ENCODE assay signal across 18 mouse cellular contexts in the genomic region with DNA sequence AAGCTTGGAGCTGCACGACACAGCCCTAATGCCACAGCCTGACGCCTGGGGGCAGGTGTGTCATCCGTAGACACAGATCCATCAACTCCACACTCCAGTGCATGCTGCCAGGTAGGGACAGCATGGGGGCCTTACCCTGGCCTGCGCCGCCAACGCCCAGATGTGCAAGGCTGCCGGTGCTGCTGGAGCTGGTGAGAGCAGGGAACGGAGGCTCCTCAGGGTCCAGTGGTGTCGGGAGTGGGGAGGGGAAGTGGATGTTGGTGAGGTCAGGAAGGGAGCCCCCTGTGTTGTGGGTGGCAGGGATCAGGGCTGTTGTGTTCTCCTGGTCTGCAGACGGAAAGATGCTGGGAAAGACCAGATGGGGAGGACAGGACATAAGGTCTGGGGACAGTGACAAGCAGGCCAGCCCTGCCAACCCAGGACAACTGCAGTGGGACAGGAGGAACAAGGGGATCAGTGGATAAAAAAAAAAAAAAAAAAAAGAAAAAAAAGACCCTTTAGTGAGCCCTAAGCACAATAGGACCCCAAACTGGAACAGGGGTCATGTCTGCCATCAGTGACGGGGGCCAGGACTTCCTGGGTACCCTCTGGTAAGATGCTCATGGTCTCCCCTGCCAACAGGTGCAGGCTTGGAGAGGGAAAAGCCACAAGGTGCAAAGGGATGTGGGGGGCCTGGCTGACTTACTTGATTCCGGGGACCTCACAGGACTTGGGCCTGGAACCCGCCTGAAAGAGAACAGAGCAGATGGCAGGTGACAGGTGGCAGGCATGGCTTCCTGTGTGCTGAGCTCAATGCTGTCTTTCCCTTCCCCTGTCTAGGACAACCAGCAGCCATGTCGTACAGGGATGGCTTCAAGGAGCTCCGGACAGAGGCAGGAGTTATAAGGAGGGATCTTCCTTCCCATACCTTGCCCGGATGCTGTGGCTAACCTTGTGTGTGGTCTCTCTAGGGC. TPM values are rescaled to one million over a fixed set of nuclear protein-coding genes. Genes with fewer than 3 reads are reported as not detected.
A peak's percentile ranks its signal among the peaks of the same experiment; 100 is the strongest.
DNase-seq lines count a peak whose midpoint lies in the region; ATAC-seq lines count a peak whose summit lies in the region.
"Had no signal": no experiment of that assay in that cellular context is flagged by ENCODE, and none has a peak within 500 bp of the region (broad histone marks: within the 10 kb centered on the region; RNA-seq: fewer than 3 reads in every experiment).

No protein-coding gene starts in this region.

- WGBS in hindbrain, embryonic 13.5 days, result 89% methylated on average over 16 of the region's 16 CpGs
- WGBS in hindbrain, embryonic 16.5 days, result 83% methylated on average over 16 of the region's 16 CpGs

- H3K9me3 ChIP-seq in hindbrain, embryonic 13.5 days, result no peaks in the 10 kb centered on the region
- H3K9me3 ChIP-seq in hindbrain, embryonic 16.5 days (ENCODE audit: control insufficient read depth, low read length), result no peaks in the 10 kb centered on the region
- H3K9me3 ChIP-seq: forebrain, embryonic 13.5 days; lung, embryonic 15.5 days; midbrain, embryonic 12.5 days had no signal

- peak; percentile 62 for DNase-seq in thymus, postnatal 0 days (ENCODE audit: low spot score)
- no peak for DNase-seq in thymus, postnatal 36 days
- DNase-seq in cerebellum, adult 18-20 months, result peak; percentile 91 to 94
- DNase-seq in cerebellum, postnatal 25 days, result peak; percentile 93
- DNase-seq in lung, postnatal 10 days, result no peak
- DNase-seq: adrenal gland, postnatal 14 days; gastrocnemius, postnatal 36 days; kidney, adult 18-20 months; kidney, postnatal 10 days; right cerebral cortex, postnatal 4 days had no signal

- H3K27me3 ChIP-seq in hindbrain, embryonic 13.5 days, result no peaks in the 10 kb centered on the region
- H3K27me3 ChIP-seq in hindbrain, embryonic 16.5 days (replicated peaks; ENCODE audit: control insufficient read depth, insufficient read depth, low read length), result no peaks in the 10 kb centered on the region
- H3K27me3 ChIP-seq: CH12.LX; forebrain, embryonic 13.5 days; lung, embryonic 15.5 days; midbrain, embryonic 12.5 days had no signal

- H3K9ac ChIP-seq in hindbrain, embryonic 13.5 days, result 0 out of 2 replicates have a peak overlapping the region, but pooled peaks have one; percentile 24
- H3K9ac ChIP-seq in hindbrain, embryonic 16.5 days (ENCODE audit: low read depth, low read length), result no peak overlapping the region
- H3K9ac ChIP-seq: forebrain, embryonic 13.5 days; liver, embryonic 14.5 days; lung, embryonic 15.5 days; midbrain, embryonic 12.5 days had no signal

- H3K4me3 ChIP-seq in hindbrain, embryonic 13.5 days, result no peak overlapping the region
- H3K4me3 ChIP-seq in hindbrain, embryonic 16.5 days (ENCODE audit: low read length), result no peak overlapping the region
- H3K4me3 ChIP-seq: forebrain, embryonic 13.5 days; lung, embryonic 15.5 days; midbrain, embryonic 12.5 days had no signal

- ATAC-seq in hindbrain, embryonic 13.5 days (ENCODE audit: low FRiP score), result no peak
- ATAC-seq in hindbrain, embryonic 16.5 days, result no peak
- ATAC-seq: forebrain, embryonic 13.5 days had no signal

- H3K4me2 ChIP-seq in hindbrain, embryonic 13.5 days, result no peak overlapping the region
- no peak overlapping the region for H3K4me2 ChIP-seq in hindbrain, embryonic 16.5 days (ENCODE audit: low read length)
- H3K4me2 ChIP-seq: forebrain, embryonic 13.5 days; lung, embryonic 15.5 days; midbrain, embryonic 12.5 days had no signal

- H3K4me1 ChIP-seq in hindbrain, embryonic 13.5 days (replicated peaks), result peaks cover 4% of the 10 kb centered on the region; the same call in 1 of the 2 replicates
- H3K4me1 ChIP-seq in hindbrain, embryonic 16.5 days (ENCODE audit: control insufficient read depth, insufficient read depth, low read depth, low read length), result no peaks in the 10 kb centered on the region; the same call in 1 of the 2 replicates
- H3K4me1 ChIP-seq: forebrain, embryonic 13.5 days; lung, embryonic 15.5 days; midbrain, embryonic 12.5 days had no signal

- peaks cover 43% of the 10 kb centered on the region for H3K36me3 ChIP-seq in hindbrain, embryonic 13.5 days
- H3K36me3 ChIP-seq in hindbrain, embryonic 16.5 days (ENCODE audit: control insufficient read depth, insufficient read depth, low read length), result peaks cover 13% of the 10 kb centered on the region
- H3K36me3 ChIP-seq: lung, embryonic 15.5 days had no signal

- H3K27ac ChIP-seq in hindbrain, embryonic 13.5 days, result no peak overlapping the region
- no peak overlapping the region for H3K27ac ChIP-seq in hindbrain, embryonic 16.5 days (ENCODE audit: low read depth, low read length)
- H3K27ac ChIP-seq: forebrain, embryonic 13.5 days; liver, embryonic 14.5 days; lung, embryonic 15.5 days; macrophage; midbrain, embryonic 12.5 days had no signal

RNA-seq across cellular contexts. Expression of gene Comp, which starts 24.5 kb away (rescaled TPM):
- 0.14 and 0.96 TPM in 2 replicates for polyA plus RNA-seq in hindbrain, embryonic 13.5 days (2015; fragmentation: Nextera tagmentation; extraction: Ambion mirVana)
- 0.58 and 2.8 TPM in 2 replicates for polyA plus RNA-seq in hindbrain, embryonic 16.5 days (2015; fragmentation: Nextera tagmentation; extraction: Ambion mirVana)
- 1.6 and 2.2 TPM in 2 replicates for polyA plus RNA-seq in thymus, postnatal 0 days (2015; fragmentation: Nextera tagmentation; extraction: Ambion mirVana)
- polyA plus RNA-seq: macrophage had no signal

RNA-seq across cellular contexts. Expression of gene Crtc1, which starts 41.5 kb away (rescaled TPM):
- 35.6 and 37.6 TPM in 2 replicates for polyA plus RNA-seq in hindbrain, embryonic 13.5 days (2015; fragmentation: Nextera tagmentation; extraction: Ambion mirVana)
- polyA plus RNA-seq in hindbrain, embryonic 16.5 days (2015; fragmentation: Nextera tagmentation; extraction: Ambion mirVana), result 45.9 and 55.1 TPM in 2 replicates
- polyA plus RNA-seq in thymus, postnatal 0 days (2015; fragmentation: Nextera tagmentation; extraction: Ambion mirVana), result 7.4 and 8.0 TPM in 2 replicates

RNA-seq across cellular contexts. Expression of gene Upf1, which starts 44.8 kb away (rescaled TPM):
- 14.4 and 15.9 TPM in 2 replicates for polyA plus RNA-seq in hindbrain, embryonic 13.5 days (2015; fragmentation: Nextera tagmentation; extraction: Ambion mirVana)
- polyA plus RNA-seq in hindbrain, embryonic 16.5 days (2015; fragmentation: Nextera tagmentation; extraction: Ambion mirVana), result 7.4 and 10.1 TPM in 2 replicates
- 16.4 and 22.6 TPM in 2 replicates for polyA plus RNA-seq in thymus, postnatal 0 days (2015; fragmentation: Nextera tagmentation; extraction: Ambion mirVana)

Comparison
In these comparisons a context has a peak if more than half of its experiments do, and no peak if none do; other contexts are left out.
1. DNase-seq: peak in thymus, postnatal 0 days (single experiment), cerebellum, adult 18-20 months (2 of 2) and cerebellum, postnatal 25 days (2 of 2); none in thymus, postnatal 36 days (0 of 2) and lung, postnatal 10 days (single experiment).